Mouse (Mus musculus) ES-E14 (cell line): ENCODE measurements around the gene Chst14. TPM values are rescaled to one million over a fixed set of nuclear protein-coding genes. Genes with fewer than 3 reads are reported as not detected.

Source experiments
- DNase-seq: peaks from one replicate; pipeline ENCODE4 v3.0.0-alpha.2; 2013; ENCODE audit warnings: low read depth, low spot score
- H3K27ac ChIP-seq: 2 replicates; pipeline ENCODE4 v1.5.1; 2012; ENCODE audit warnings: low read depth, mild to moderate bottlenecking, low read length, moderate library complexity, mixed read lengths; ENCODE audit not compliant: poor library complexity, insufficient read depth, severe bottlenecking
- H3K36me3 ChIP-seq: 2 replicates; pipeline ENCODE4 v1.6.1; 2012; ENCODE audit warnings: mild to moderate bottlenecking, low read length, moderate library complexity, mixed read lengths; ENCODE audit not compliant: control insufficient read depth, poor library complexity, insufficient read depth, severe bottlenecking
- H3K4me1 ChIP-seq, 2 experiments: fragments of 150-350 bp in 1 of 2; sonication (generic) in 1 of 2; 2 replicates each; pipeline ENCODE4 v1.6.1; 2012; ENCODE audit warnings: low read length in 2 of 2, mild to moderate bottlenecking in 1 of 2, mixed read lengths in 1 of 2; ENCODE audit not compliant: control insufficient read depth in 2 of 2, insufficient read depth in 2 of 2, poor library complexity in 1 of 2
- H3K4me3 ChIP-seq, 2 experiments: fragments of 150-350 bp in 1 of 2; sonication (generic) in 1 of 2; 2 replicates each; pipeline ENCODE4 v1.5.1; 2012; ENCODE audit warnings: low read length in 2 of 2, low read depth in 1 of 2, mild to moderate bottlenecking in 1 of 2, mixed read lengths in 1 of 2; ENCODE audit not compliant: insufficient read depth in 1 of 2, poor library complexity in 1 of 2, severe bottlenecking in 1 of 2
- H3K9ac ChIP-seq: 2 replicates; pipeline ENCODE4 v1.6.1; 2012; ENCODE audit warnings: low read depth, mild to moderate bottlenecking, low read length, mixed read lengths; ENCODE audit not compliant: poor library complexity, insufficient read depth, severe bottlenecking
- H3K9me3 ChIP-seq: fragments of 150-350 bp; sonication (generic); 2 replicates; pipeline ENCODE4 v1.6.1; 2012; ENCODE audit warnings: low read depth, mild to moderate bottlenecking, low read length; ENCODE audit not compliant: control insufficient read depth, insufficient read depth
- CHD2 ChIP-seq: IDR thresholded peaks from 2 replicates; pipeline ENCODE4 v1.6.1; 2014; ENCODE audit warnings: mild to moderate bottlenecking, low read depth, low read length, inconsistent platforms
- HCFC1 ChIP-seq: IDR thresholded peaks from 2 replicates; pipeline ENCODE4 v1.6.1; 2012; ENCODE audit warnings: low read length, inconsistent platforms, borderline replicate concordance; ENCODE audit not compliant: insufficient read depth
- MAFK ChIP-seq: IDR thresholded peaks from 2 replicates; pipeline ENCODE4 v1.6.1; 2014; ENCODE audit warnings: mild to moderate bottlenecking, low read depth, low read length, inconsistent platforms; ENCODE audit not compliant: insufficient read depth
- ZC3H11A ChIP-seq: IDR thresholded peaks from 2 replicates; pipeline ENCODE4 v1.6.1; 2012; ENCODE audit warnings: low read depth, mild to moderate bottlenecking, inconsistent platforms, low read length, borderline replicate concordance
- ZNF384 ChIP-seq: IDR thresholded peaks from 2 replicates; pipeline ENCODE4 v1.6.1; 2012; ENCODE audit warnings: low read depth, low read length, inconsistent platforms
- in situ Hi-C, 2 experiments: fragments of 600-800 bp; cut with MboI; formaldehyde crosslinking; loops; one replicate each; pipeline ENCODE4 v1.15.1; 2025; ENCODE audit warnings: low sequenced_read_pairs in 2 of 2, inconsistent platforms in 1 of 2; ENCODE audit not compliant: unreplicated experiment in 2 of 2
- total RNA-seq: library from RNA; depleted of rRNA; stranded (reverse); fragments of 300-350 nt; gene quantifications from 2 replicates; pipeline ENCODE4 v1.2.3, GENCODE M21; 2012

Chst14 gene
- total RNA-seq, 1 experiment, result 8.3 TPM

GRCm38 (mm10) chr2:118972048-118972447, 45.8 kb downstream of the Chst14 start:
- H3K9me3 ChIP-seq, result no peaks in the 10 kb centered on the region
- no peaks in the 10 kb centered on the region for H3K4me1 ChIP-seq
- DNase-seq, result no peak
- no peak overlapping the region for H3K9ac ChIP-seq
- no peaks in the 10 kb centered on the region for H3K36me3 ChIP-seq
- in situ Hi-C loops, result no loop called here
- H3K4me3 ChIP-seq, result no peak overlapping the region
- H3K27ac ChIP-seq, result no peak overlapping the region
- no peak for TF ChIP-seq HCFC1
- TF ChIP-seq MAFK, result no peak
- no peak for TF ChIP-seq ZC3H11A
- TF ChIP-seq ZNF384, result no peak
- TF ChIP-seq CHD2, result no peak

DNA sequence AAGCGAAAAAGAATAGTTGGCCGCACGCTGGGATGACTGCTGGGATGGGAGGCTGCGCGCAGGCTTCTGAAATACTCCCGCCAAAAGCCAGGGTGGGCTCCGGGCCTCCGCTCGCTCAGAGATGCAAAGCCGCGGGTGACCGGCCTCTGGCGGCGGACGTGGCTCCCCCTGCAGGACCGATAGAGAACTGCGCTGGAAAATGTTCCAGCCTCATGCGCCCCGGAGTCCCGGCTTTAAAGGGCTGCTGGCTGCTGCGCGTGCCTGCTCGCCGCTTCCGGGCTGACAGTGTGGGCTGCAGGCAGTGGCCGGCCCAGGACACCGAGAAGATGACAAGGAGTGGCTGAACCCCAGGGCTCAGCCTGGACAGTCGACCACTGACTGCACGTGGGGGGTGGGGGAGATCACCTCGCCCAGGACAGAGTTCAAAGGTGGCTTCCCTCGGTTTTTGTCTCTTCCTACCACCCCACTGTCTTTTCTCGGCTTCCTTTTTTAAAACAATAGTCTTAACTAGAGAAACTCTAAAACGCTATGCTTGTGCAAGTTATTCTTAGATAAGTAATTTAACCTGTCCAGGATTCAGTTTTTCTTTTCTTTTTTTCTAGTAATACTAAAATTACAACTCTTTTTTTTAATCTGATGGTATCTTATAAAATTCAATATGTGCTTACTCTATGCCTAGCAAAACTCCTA, 46.5 kb downstream of the Chst14 start:
- H3K36me3 ChIP-seq, result no peaks in the 10 kb centered on the region
- peak overlapping the region; percentile 6 to 51; a peak in 2 of 4 replicates for H3K4me3 ChIP-seq
- H3K27ac ChIP-seq, result no peak overlapping the region
- DNase-seq, result peak; percentile 65
- in situ Hi-C loops, result no loop called here
- no peak overlapping the region for H3K9ac ChIP-seq
- TF ChIP-seq ZC3H11A, result peak; percentile 14; the same call in 1 of the 2 replicates
- no peak for TF ChIP-seq ZNF384
- TF ChIP-seq HCFC1, result 0 out of 2 replicates have a peak, but pooled peaks have one; percentile 39
- H3K9me3 ChIP-seq, result no peaks in the 10 kb centered on the region
- no peaks in the 10 kb centered on the region for H3K4me1 ChIP-seq

DNA sequence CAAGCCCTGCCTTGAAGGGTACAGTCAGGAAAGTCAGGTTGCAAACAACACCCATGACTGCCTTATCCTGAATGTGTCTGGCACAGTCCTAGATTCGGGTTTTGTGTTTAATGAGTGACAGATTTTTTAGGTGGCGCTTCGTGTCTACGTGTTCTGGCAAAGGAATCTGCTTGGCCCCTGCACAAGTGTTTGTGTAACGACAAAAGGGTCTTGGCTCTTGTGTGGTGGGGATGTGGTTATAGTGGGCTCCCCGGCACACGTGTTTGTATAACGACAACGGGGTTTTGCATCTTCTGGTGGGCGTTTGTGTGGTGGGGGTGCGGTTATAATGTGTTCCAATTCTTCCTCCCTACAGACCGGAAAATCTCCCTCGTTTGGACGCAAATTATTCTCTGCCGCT, 49.6 kb downstream of the Chst14 start:
- H3K36me3 ChIP-seq, result no peaks in the 10 kb centered on the region
- H3K4me1 ChIP-seq, result no peaks in the 10 kb centered on the region
- no peaks in the 10 kb centered on the region for H3K9me3 ChIP-seq
- no peak for DNase-seq
- TF ChIP-seq CHD2 (no peak), ZNF384 (no peak), MAFK (no peak), ZC3H11A (no peak), HCFC1 (no peak)
- H3K9ac ChIP-seq, result peak overlapping the region; percentile 62; the same call in 1 of the 2 replicates
- H3K27ac ChIP-seq, result no peak overlapping the region
- H3K4me3 ChIP-seq, result peak overlapping the region; percentile 67 to 70; a peak in 3 of 4 replicates
- in situ Hi-C loops, result no loop called here

GRCm38 (mm10) chr2:118976282-118976929, 50.1 kb downstream of the Chst14 start:
- peak; percentile 69 for DNase-seq
- no peaks in the 10 kb centered on the region for H3K4me1 ChIP-seq
- TF ChIP-seq ZC3H11A (no peak), MAFK (no peak), CHD2 (0 out of 2 replicates have a peak, but pooled peaks have one; percentile 15), HCFC1 (no peak), ZNF384 (no peak)
- H3K36me3 ChIP-seq, result no peaks in the 10 kb centered on the region
- no peaks in the 10 kb centered on the region for H3K9me3 ChIP-seq
- peak overlapping the region; percentile 67 to 70 for H3K4me3 ChIP-seq
- no peak overlapping the region for H3K27ac ChIP-seq
- in situ Hi-C loops, result no loop called here
- H3K9ac ChIP-seq, result peak overlapping the region; percentile 77
